Mouse (Mus musculus) stomach, embryonic 16.5 days (tissue): ENCODE data around the gene Klb. TPM values are rescaled to one million over a fixed set of nuclear protein-coding genes. Genes with fewer than 3 reads are reported as not detected.
A peak's percentile ranks its signal among the peaks of the same experiment; 100 is the strongest.
"Not testable (repeated sequence)": the region's sequence is repeated elsewhere in the genome, so short reads cannot be mapped to it uniquely, and the experiment has no call there.

Experiments
- ATAC-seq: fragments of 200-750 bp; cut with Nextera tagmentation; 2 replicates; pipeline ENCODE4 v1.8.0; 2017; ENCODE audit warnings: moderate number of reproducible peaks, moderate TSS enrichment; ENCODE audit not compliant: insufficient read depth, low FRiP score
- H3K27ac ChIP-seq: fragments of 300-500 bp; sonication (generic); 2 replicates; pipeline ENCODE4 v1.5.1; 2014; ENCODE audit warnings: low read length
- H3K27me3 ChIP-seq: fragments of 300-500 bp; sonication (generic); 2 replicates; pipeline ENCODE4 v1.6.1; 2014; ENCODE audit warnings: low read length, control low read depth, mixed read lengths; ENCODE audit not compliant: control insufficient read depth, insufficient read depth
- H3K36me3 ChIP-seq: fragments of 300-500 bp; sonication (generic); 2 replicates; pipeline ENCODE4 v1.6.1; 2014; ENCODE audit warnings: low read length; ENCODE audit not compliant: control insufficient read depth, insufficient read depth
- H3K4me1 ChIP-seq: fragments of 300-500 bp; sonication (generic); 2 replicates; pipeline ENCODE4 v1.6.1; 2014; ENCODE audit warnings: low read length, control low read depth, mixed read lengths; ENCODE audit not compliant: control insufficient read depth, insufficient read depth
- H3K4me2 ChIP-seq: fragments of 300-500 bp; sonication (generic); 2 replicates; pipeline ENCODE4 v1.6.1; 2014; ENCODE audit warnings: low read depth, low read length, mixed read lengths
- H3K4me3 ChIP-seq: fragments of 300-500 bp; sonication (generic); replicated peaks from 2 replicates; pipeline ENCODE4 v1.5.1; 2014; ENCODE audit warnings: mild to moderate bottlenecking, low read length
- H3K9ac ChIP-seq: fragments of 300-500 bp; sonication (generic); 2 replicates; pipeline ENCODE4 v1.6.1; 2014; ENCODE audit warnings: low read length
- H3K9me3 ChIP-seq: fragments of 300-500 bp; sonication (generic); replicated peaks from 2 replicates; pipeline ENCODE4 v1.6.1; 2016; ENCODE audit warnings: low read length, control low read depth; ENCODE audit not compliant: control insufficient read depth
- WGBS: fragments of 180-500 bp; shearing (Covaris S2); extraction: QIAGEN DNeasy Blood & Tissue Kit; methylation state at CpG from one replicate; pipeline ENCODE4 v1.1.7; 2014; 5-methylcytosine and 5-hydroxymethylcytosine counted together
- polyA plus RNA-seq: library from polyadenylated mRNA; unstranded; fragments of >200 nt; fragmentation: Nextera tagmentation; extraction: Ambion mirVana; gene quantifications from 2 replicates; pipeline ENCODE4 v1.2.1, GENCODE M21; 2015

Gene Klb
- 1.8 and 1.9 TPM in 2 replicates for polyA plus RNA-seq

GRCm38 (mm10) chr5:65348168-65348567 is at the start of gene Klb:
Gene Klb, plus strand, starts transcription at chr5:65348314.
- H3K27me3 ChIP-seq = no peaks in the 10 kb centered on the region
- no peaks in the 10 kb centered on the region for H3K9me3 ChIP-seq
- whole genome bisulfite sequencing = 58% methylated on average over 15 of the region's 15 CpGs
- H3K4me1 ChIP-seq = no peaks in the 10 kb centered on the region
- H3K9ac ChIP-seq = peak within 1 kb of the TSS; percentile 24; the same call in 1 of the 2 replicates
- no peaks in the 10 kb centered on the region for H3K36me3 ChIP-seq
- H3K27ac ChIP-seq = no peak within 1 kb of the TSS
- H3K4me2 ChIP-seq = peak within 1 kb of the TSS; percentile 38
- peak within 1 kb of the TSS; percentile 30 for H3K4me3 ChIP-seq
- no peak for ATAC-seq

- 79% methylated on average over 1 of the region's 1 CpGs for WGBS
- H3K4me2 ChIP-seq, H3K4me3 ChIP-seq, H3K4me1 ChIP-seq, H3K9ac ChIP-seq, H3K9me3 ChIP-seq, ATAC-seq, H3K27ac ChIP-seq, H3K27me3 ChIP-seq: not testable (repeated sequence)
- H3K36me3 ChIP-seq = peaks cover 13% of the 10 kb centered on the region; the same call in 1 of the 2 replicates
Observed at GRCm38 (mm10) chr5:65299623-65300022, 48.5 kb upstream of the Klb start.

GRCm38 (mm10) chr5:65300121-65300520 is 48.0 kb upstream of the Klb start:
- ATAC-seq = no peak
- no peaks in the 10 kb centered on the region for H3K9me3 ChIP-seq
- no peaks in the 10 kb centered on the region for H3K4me1 ChIP-seq
- H3K36me3 ChIP-seq = peaks cover 13% of the 10 kb centered on the region; the same call in 1 of the 2 replicates
- H3K4me2 ChIP-seq = no peak overlapping the region
- no peak overlapping the region for H3K9ac ChIP-seq
- H3K27ac ChIP-seq = no peak overlapping the region
- H3K4me3 ChIP-seq = no peak overlapping the region
- 93% methylated on average over 9 of the region's 9 CpGs for WGBS
- no peaks in the 10 kb centered on the region for H3K27me3 ChIP-seq

GRCm38 (mm10) chr5:65305516-65305915 is 42.6 kb upstream of the Klb start:
- Histone ChIP-seq H3K9ac (no peak overlapping the region), H3K4me1 (no peaks in the 10 kb centered on the region), H3K4me3 (no peak overlapping the region), H3K27ac (no peak overlapping the region), H3K36me3 (0 out of 2 replicates have a peak, but pooled peaks cover 4% of the 10 kb centered on the region), H3K9me3 (no peaks in the 10 kb centered on the region), H3K4me2 (no peak overlapping the region), H3K27me3 (no peaks in the 10 kb centered on the region)
- ATAC-seq = no peak
- WGBS = 80% methylated on average over 9 of the region's 9 CpGs

- Histone ChIP-seq H3K4me1 (no peaks in the 10 kb centered on the region), H3K4me2 (no peak overlapping the region), H3K9ac (no peak overlapping the region), H3K4me3 (no peak overlapping the region), H3K27ac (no peak overlapping the region), H3K9me3 (no peaks in the 10 kb centered on the region), H3K27me3 (no peaks in the 10 kb centered on the region), H3K36me3 (peaks cover 9% of the 10 kb centered on the region)
- ATAC-seq = no peak
- WGBS = 93% methylated on average over 7 of the region's 7 CpGs
Observed at GRCm38 (mm10) chr5:65308208-65308607, 39.9 kb upstream of the Klb start.

- H3K9me3 ChIP-seq = no peaks in the 10 kb centered on the region
- 97% methylated on average over 3 of the region's 3 CpGs for WGBS
- H3K27ac ChIP-seq = no peak overlapping the region
- H3K27me3 ChIP-seq = no peaks in the 10 kb centered on the region
- H3K9ac ChIP-seq = no peak overlapping the region
- no peak overlapping the region for H3K4me2 ChIP-seq
- no peak overlapping the region for H3K4me3 ChIP-seq
- ATAC-seq = no peak
- H3K36me3 ChIP-seq = peaks cover 11% of the 10 kb centered on the region
- no peaks in the 10 kb centered on the region for H3K4me1 ChIP-seq
Observed at GRCm38 (mm10) chr5:65308866-65309265, 39.2 kb upstream of the Klb start.

- no peak overlapping the region for H3K27ac ChIP-seq
- no peak for ATAC-seq
- 90% methylated on average over 9 of the region's 9 CpGs for WGBS
- H3K36me3 ChIP-seq = peaks cover 9% of the 10 kb centered on the region
- no peak overlapping the region for H3K9ac ChIP-seq
- no peaks in the 10 kb centered on the region for H3K27me3 ChIP-seq
- no peaks in the 10 kb centered on the region for H3K4me1 ChIP-seq
- H3K4me3 ChIP-seq = no peak overlapping the region
- no peaks in the 10 kb centered on the region for H3K9me3 ChIP-seq
- H3K4me2 ChIP-seq = no peak overlapping the region
Observed at GRCm38 (mm10) chr5:65319176-65319575, 28.9 kb upstream of the Klb start.

GRCm38 (mm10) chr5:65322165-65322564 is 25.9 kb upstream of the Klb start:
- no peak overlapping the region for H3K27ac ChIP-seq
- WGBS = 64% methylated on average over 10 of the region's 10 CpGs
- H3K4me3 ChIP-seq = no peak overlapping the region
- ATAC-seq = no peak
- H3K9ac ChIP-seq = no peak overlapping the region
- no peaks in the 10 kb centered on the region for H3K9me3 ChIP-seq
- H3K27me3 ChIP-seq = no peaks in the 10 kb centered on the region
- peaks cover 3% of the 10 kb centered on the region; the same call in 1 of the 2 replicates for H3K4me1 ChIP-seq
- no peak overlapping the region for H3K4me2 ChIP-seq
- peaks cover 3% of the 10 kb centered on the region for H3K36me3 ChIP-seq

- H3K4me2 ChIP-seq = no peak overlapping the region
- no peak overlapping the region for H3K27ac ChIP-seq
- no peaks in the 10 kb centered on the region for H3K9me3 ChIP-seq
- H3K27me3 ChIP-seq = no peaks in the 10 kb centered on the region
- 75% methylated on average over 3 of the region's 3 CpGs for WGBS
- peaks cover 7% of the 10 kb centered on the region for H3K4me1 ChIP-seq
- no peak overlapping the region for H3K9ac ChIP-seq
- no peak overlapping the region for H3K4me3 ChIP-seq
- 0 out of 2 replicates have a peak, but pooled peaks cover under 1% of the 10 kb centered on the region for H3K36me3 ChIP-seq
- ATAC-seq = no peak
Observed at GRCm38 (mm10) chr5:65324271-65324670, 23.8 kb upstream of the Klb start.
